Comparison of ENCODE assay signal across 14 mouse cellular contexts in genomic region chr12:13543806-13544205, GRCm38 (mm10).
"Had no signal": no experiment of that assay in that cellular context is flagged by ENCODE, and none has a peak within 500 bp of the region (broad histone marks: within the 10 kb centered on the region; RNA-seq: fewer than 3 reads in every experiment).

No protein-coding gene starts in this region.

- H3K4me3 ChIP-seq: layer of hippocampus, adult 2 months; limb, embryonic 13.5 days; liver, embryonic 12.5 days; midbrain, embryonic 10.5 days; myocyte; neural tube, embryonic 15.5 days had no signal

- DNase-seq: lung, embryonic 14.5 days; lung, postnatal 10 days; lung, postnatal 4 days; midbrain, embryonic 14.5 days; right cerebral cortex, adult 18-20 months; right cerebral cortex, postnatal 25 days; thymus, postnatal 36 days had no signal

- H3K27ac ChIP-seq: kidney, postnatal 0 days; layer of hippocampus, adult 2 months; limb, embryonic 13.5 days; liver, embryonic 12.5 days; midbrain, embryonic 10.5 days; neural tube, embryonic 15.5 days had no signal

- H3K4me2 ChIP-seq: limb, embryonic 13.5 days; liver, embryonic 12.5 days; lung, embryonic 14.5 days; neural tube, embryonic 15.5 days had no signal

- H3K27me3 ChIP-seq: limb, embryonic 13.5 days; liver, embryonic 12.5 days; neural tube, embryonic 15.5 days had no signal

- H3K9me3 ChIP-seq: limb, embryonic 13.5 days; liver, embryonic 12.5 days; midbrain, embryonic 10.5 days; neural tube, embryonic 15.5 days had no signal

- H3K36me3 ChIP-seq: limb, embryonic 13.5 days; liver, embryonic 12.5 days; midbrain, embryonic 10.5 days; neural tube, embryonic 15.5 days had no signal

- ATAC-seq: liver, embryonic 12.5 days had no signal

- H3K9ac ChIP-seq: limb, embryonic 13.5 days; liver, embryonic 12.5 days; lung, embryonic 14.5 days; neural tube, embryonic 15.5 days had no signal

- H3K4me1 ChIP-seq: limb, embryonic 13.5 days; liver, embryonic 12.5 days; midbrain, embryonic 10.5 days; neural tube, embryonic 15.5 days had no signal
